Mouse (Mus musculus) liver, embryonic 14.5 days (tissue): ENCODE results near the gene Slc38a10.

Source experiments
- CTCF ChIP-seq: IDR thresholded peaks from 2 replicates; pipeline ENCODE4 v1.5.1; 2016; ENCODE audit warnings: antibody characterized with exemption, low read depth, control low read depth
- EP300 ChIP-seq: IDR thresholded peaks from 2 replicates; pipeline ENCODE4 v1.6.1; 2016; ENCODE audit warnings: antibody characterized with exemption, low read depth

- TF ChIP-seq EP300 (no peak), CTCF (no peak)
Measured at GRCm38 (mm10) chr11:120183708-120184107, 32.6 kb upstream of the Slc38a10 start.
